Mouse (Mus musculus) forebrain, embryonic 14.5 days (tissue): ENCODE measurements around the gene Arhgef25. TPM values are rescaled to one million over a fixed set of nuclear protein-coding genes. Genes with fewer than 3 reads are reported as not detected.
A peak's percentile ranks its signal among the peaks of the same experiment; 100 is the strongest.
"Not testable (repeated sequence)": the region's sequence is repeated elsewhere in the genome, so short reads cannot be mapped to it uniquely, and the experiment has no call there.

ENCODE experiments used
- ATAC-seq: fragments of 200-750 bp; cut with Nextera tagmentation; 2 replicates; pipeline ENCODE4 v1.8.0; 2017; ENCODE audit warnings: mild to moderate bottlenecking, moderate library complexity
- DNase-seq: peaks from one replicate; pipeline ENCODE4 v3.0.0-alpha.2; 2015; ENCODE audit warnings: low spot score
- H3K27ac ChIP-seq: fragments of 300-500 bp; sonication (generic); 2 replicates; pipeline ENCODE4 v1.5.1; 2014; ENCODE audit warnings: low read depth, mild to moderate bottlenecking, control low read depth, low read length, moderate library complexity
- H3K27me3 ChIP-seq: fragments of 300-500 bp; sonication (generic); replicated peaks from 2 replicates; pipeline ENCODE4 v1.6.1; 2014; ENCODE audit warnings: low read length, control low read depth, mixed read lengths; ENCODE audit not compliant: control insufficient read depth, insufficient read depth
- H3K36me3 ChIP-seq: fragments of 300-500 bp; sonication (generic); 2 replicates; pipeline ENCODE4 v1.6.1; 2014; ENCODE audit warnings: low read length, control low read depth; ENCODE audit not compliant: control insufficient read depth, insufficient read depth
- H3K4me1 ChIP-seq: fragments of 300-500 bp; sonication (generic); 2 replicates; pipeline ENCODE4 v1.6.1; 2014; ENCODE audit warnings: antibody characterized with exemption, low read length, control low read depth; ENCODE audit not compliant: control insufficient read depth, insufficient read depth
- H3K4me2 ChIP-seq: fragments of 300-500 bp; sonication (generic); 2 replicates; pipeline ENCODE4 v1.6.1; 2014; ENCODE audit warnings: mild to moderate bottlenecking, control low read depth, low read length
- H3K4me3 ChIP-seq: fragments of 300-500 bp; sonication (generic); 2 replicates; pipeline ENCODE4 v1.5.1; 2014; ENCODE audit warnings: low read depth, low read length, control low read depth
- H3K9ac ChIP-seq: fragments of 300-500 bp; sonication (generic); 2 replicates; pipeline ENCODE4 v1.6.1; 2014; ENCODE audit warnings: mild to moderate bottlenecking, low read length, control low read depth, moderate library complexity
- H3K9me3 ChIP-seq: fragments of 300-500 bp; sonication (generic); replicated peaks from 2 replicates; pipeline ENCODE4 v1.6.1; 2016; ENCODE audit warnings: low read length, control low read depth, mixed read lengths; ENCODE audit not compliant: control insufficient read depth
- WGBS: fragments of 180-500 bp; shearing (Covaris S2); extraction: QIAGEN DNeasy Blood & Tissue Kit; methylation state at CpG from one replicate; pipeline ENCODE4 v1.1.7; 2014; 5-methylcytosine and 5-hydroxymethylcytosine counted together
- polyA plus RNA-seq: library from polyadenylated mRNA; unstranded; fragments of >200 nt; fragmentation: Nextera tagmentation; extraction: Ambion mirVana; gene quantifications from 2 replicates; pipeline ENCODE4 v1.2.1, GENCODE M21; 2014

Gene Arhgef25
- polyA plus RNA-seq, 1 experiment from 2014 or later = 21.4 TPM

- Histone ChIP-seq H3K36me3 (peaks cover 8% of the 10 kb centered on the region; the same call in 1 of the 2 replicates), H3K9ac (no peak overlapping the region), H3K4me2 (no peak overlapping the region), H3K4me1 (peaks cover 3% of the 10 kb centered on the region; the same call in 1 of the 2 replicates), H3K27me3 (peaks cover 63% of the 10 kb centered on the region), H3K9me3 (no peaks in the 10 kb centered on the region), H3K27ac (no peak overlapping the region), H3K4me3 (no peak overlapping the region)
- WGBS = 62% methylated on average over 10 of the region's 10 CpGs
- no peak for ATAC-seq
- DNase-seq = no peak
These were observed 22.2 kb downstream of the Arhgef25 start for GRCm38 (mm10) chr10:127167614-127168192.

GRCm38 (mm10) chr10:127166771-127167613 is 22.9 kb downstream of the Arhgef25 start:
- Histone ChIP-seq H3K4me1 (peaks cover 3% of the 10 kb centered on the region; the same call in 1 of the 2 replicates), H3K27me3 (peaks cover 59% of the 10 kb centered on the region), H3K4me3 (peak overlapping the region; percentile 74), H3K4me2 (peak overlapping the region; percentile 98), H3K9me3 (no peaks in the 10 kb centered on the region), H3K36me3 (peaks cover 4% of the 10 kb centered on the region; the same call in 1 of the 2 replicates), H3K27ac (peak overlapping the region; percentile 78; the same call in 1 of the 2 replicates), H3K9ac (peak overlapping the region; percentile 91)
- 32% methylated on average over 15 of the region's 15 CpGs for WGBS
- DNase-seq (no peak), ATAC-seq (no peak)

- Histone ChIP-seq H3K36me3 (no peaks in the 10 kb centered on the region), H3K9ac (peak overlapping the region; percentile 91), H3K4me3 (peak overlapping the region; percentile 74), H3K9me3 (no peaks in the 10 kb centered on the region), H3K4me2 (peak overlapping the region; percentile 98), H3K27ac (peak overlapping the region; percentile 78; the same call in 1 of the 2 replicates), H3K27me3 (peaks cover 52% of the 10 kb centered on the region), H3K4me1 (peaks cover 3% of the 10 kb centered on the region; the same call in 1 of the 2 replicates)
- ATAC-seq (no peak), DNase-seq (peak; percentile 57)
- 2% methylated on average over 11 of the region's 11 CpGs for WGBS
These were observed 23.5 kb downstream of the Arhgef25 start for GRCm38 (mm10) chr10:127166404-127166715.

GRCm38 (mm10) chr10:127165654-127166403 is 24.1 kb downstream of the Arhgef25 start:
- ATAC-seq (peak; percentile 49), DNase-seq (peak; percentile 56)
- H3K4me2 ChIP-seq = peak overlapping the region; percentile 98
- H3K27me3 ChIP-seq = peaks cover 49% of the 10 kb centered on the region
- H3K27ac ChIP-seq = peak overlapping the region; percentile 78
- H3K9ac ChIP-seq = peak overlapping the region; percentile 91
- H3K36me3 ChIP-seq = no peaks in the 10 kb centered on the region
- peaks cover 3% of the 10 kb centered on the region; the same call in 1 of the 2 replicates for H3K4me1 ChIP-seq
- H3K9me3 ChIP-seq = no peaks in the 10 kb centered on the region
- under 1% methylated on average over 56 of the region's 56 CpGs for WGBS
- peak overlapping the region; percentile 74 for H3K4me3 ChIP-seq

- Histone ChIP-seq H3K36me3 (no peaks in the 10 kb centered on the region), H3K27me3 (peaks cover 44% of the 10 kb centered on the region), H3K9me3 (no peaks in the 10 kb centered on the region), H3K9ac (peak overlapping the region; percentile 91), H3K4me1 (peaks cover 3% of the 10 kb centered on the region; the same call in 1 of the 2 replicates), H3K27ac (peak overlapping the region; percentile 78), H3K4me2 (peak overlapping the region; percentile 98), H3K4me3 (peak overlapping the region; percentile 74)
- DNase-seq (no peak), ATAC-seq (peak; percentile 68)
- WGBS = under 1% methylated on average over 36 of the region's 42 CpGs
These were observed 24.6 kb downstream of the Arhgef25 start for GRCm38 (mm10) chr10:127165354-127165653.

- Histone ChIP-seq H3K4me3 (peak within 1 kb of the TSS; percentile 74), H3K27ac (peak within 1 kb of the TSS; percentile 78), H3K4me2 (peak within 1 kb of the TSS; percentile 98), H3K9me3 (no peaks in the 10 kb centered on the region), H3K36me3 (no peaks in the 10 kb centered on the region), H3K9ac (peak within 1 kb of the TSS; percentile 91), H3K4me1 (peaks cover 3% of the 10 kb centered on the region; the same call in 1 of the 2 replicates), H3K27me3 (peaks cover 38% of the 10 kb centered on the region)
- 3% methylated on average over 50 of the region's 52 CpGs for WGBS
- ATAC-seq (peak; percentile 92), DNase-seq (peak; percentile 93)
These were observed 25.1 kb downstream of the Arhgef25 start, which contains the start of gene B4galnt1 for GRCm38 (mm10) chr10:127164631-127165353. Gene B4galnt1 (plus strand): TSS chr10:127165225.

- Histone ChIP-seq H3K27me3 (peaks cover 32% of the 10 kb centered on the region), H3K9me3 (no peaks in the 10 kb centered on the region), H3K27ac (no peak overlapping the region), H3K4me3 (no peak overlapping the region), H3K4me2 (no peak overlapping the region; the same call in 1 of the 2 replicates), H3K4me1 (peaks cover 3% of the 10 kb centered on the region; the same call in 1 of the 2 replicates), H3K36me3 (no peaks in the 10 kb centered on the region), H3K9ac (peak overlapping the region; percentile 91; the same call in 1 of the 2 replicates)
- ATAC-seq (no peak), DNase-seq (no peak)
- 92% methylated on average over 4 of the region's 4 CpGs for whole genome bisulfite sequencing
These were observed 25.7 kb downstream of the Arhgef25 start for GRCm38 (mm10) chr10:127164190-127164589.

GRCm38 (mm10) chr10:127162771-127163261 is 27.1 kb downstream of the Arhgef25 start:
- not testable (repeated sequence) for H3K9ac ChIP-seq, H3K4me2 ChIP-seq, ATAC-seq, H3K27ac ChIP-seq, DNase-seq, H3K4me1 ChIP-seq, H3K9me3 ChIP-seq, H3K36me3 ChIP-seq, H3K4me3 ChIP-seq
- peaks cover 23% of the 10 kb centered on the region for H3K27me3 ChIP-seq
- WGBS = 65% methylated on average over 7 of the region's 7 CpGs
